Mouse (Mus musculus) right cerebral cortex, postnatal 14 days (tissue): ENCODE measurements around the gene Opalin.

Experiments
- DNase-seq: peaks from one replicate; pipeline ENCODE4 v3.0.0; 2022

Opalin gene

DNA sequence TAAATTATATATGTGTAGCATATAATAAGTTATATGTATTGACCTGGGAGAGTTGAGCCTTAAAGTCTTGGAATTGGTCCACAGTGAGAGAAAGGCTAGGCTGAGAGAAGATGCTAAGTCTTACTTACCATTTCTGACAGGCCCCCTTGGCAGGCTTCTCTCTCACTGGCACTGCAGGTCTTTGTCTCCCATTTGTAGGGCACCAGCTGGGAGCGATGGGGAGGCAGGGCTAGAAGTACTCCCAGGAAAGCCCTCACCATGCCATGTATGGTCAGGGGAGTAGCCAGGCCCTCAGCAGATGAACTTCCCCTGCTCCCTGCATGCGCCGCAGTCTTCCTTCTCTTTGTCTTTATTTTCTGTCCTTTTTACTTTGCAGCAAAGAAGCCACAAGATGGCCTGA is at the start of gene Opalin:
Opalin (minus strand) TSS at position 208 of the 400 bp plus-strand sequence.
- no peak for DNase-seq

DNA sequence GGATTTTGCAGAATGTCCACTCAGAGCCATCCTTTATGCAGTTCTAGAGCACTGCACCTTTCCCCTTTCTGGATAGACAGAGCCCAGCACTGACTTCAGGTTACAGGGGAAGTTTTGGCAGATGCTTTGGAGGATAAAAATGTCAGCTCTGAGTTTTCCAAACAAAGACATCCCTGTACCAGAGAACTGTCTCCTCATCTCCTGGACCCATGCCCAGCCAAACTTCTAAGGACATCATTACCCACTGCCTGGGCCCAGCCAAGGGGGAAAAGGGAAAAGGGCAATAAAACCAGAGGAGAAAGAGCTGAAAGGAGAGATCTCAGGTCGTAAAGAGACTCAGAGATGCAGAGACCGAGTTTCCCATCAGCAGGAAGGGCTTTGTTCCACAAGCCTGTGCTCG is 46.1 kb upstream of the Opalin start:
- DNase-seq: no peak

DNA sequence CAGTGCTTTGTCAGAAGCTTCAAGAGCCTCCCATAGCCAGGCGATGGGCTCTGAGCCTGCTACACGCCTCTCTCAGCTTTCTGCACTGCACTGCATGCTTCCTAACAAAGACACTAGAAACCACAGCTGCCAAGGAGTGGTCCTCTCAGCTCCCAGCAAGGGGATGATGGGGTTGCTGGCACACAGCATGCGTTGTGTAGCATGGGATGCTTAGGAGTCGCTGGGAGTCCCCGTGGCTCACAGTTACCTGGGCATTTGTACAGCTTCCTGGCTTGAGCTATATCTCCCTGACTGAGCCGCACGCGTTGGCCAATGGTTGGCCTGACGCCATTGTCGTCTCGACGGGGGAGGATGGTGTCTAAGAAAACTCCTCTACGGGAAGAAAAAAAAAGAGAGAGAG is 43.0 kb upstream of the Opalin start:
- DNase-seq: peak; percentile 77

DNA sequence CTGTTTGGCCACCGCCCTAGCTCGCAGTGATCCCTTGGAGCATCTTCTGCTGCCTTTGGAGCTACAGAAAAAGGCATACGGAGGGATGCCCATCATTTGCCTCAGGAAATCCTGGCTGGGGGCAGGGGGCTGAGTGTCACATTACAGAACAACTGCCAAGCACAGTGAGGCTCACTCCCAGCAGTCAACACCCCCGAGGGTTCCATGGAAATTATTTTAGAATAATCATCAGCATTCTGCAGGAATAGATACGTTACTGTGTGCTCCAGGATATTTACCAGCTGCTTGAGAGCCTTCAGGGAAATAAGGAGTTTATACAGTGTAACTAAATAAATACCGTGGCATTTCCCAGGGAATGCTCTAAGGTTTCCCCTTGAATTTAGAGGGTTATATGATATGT is 41.4 kb upstream of the Opalin start:
- no peak for DNase-seq

DNA sequence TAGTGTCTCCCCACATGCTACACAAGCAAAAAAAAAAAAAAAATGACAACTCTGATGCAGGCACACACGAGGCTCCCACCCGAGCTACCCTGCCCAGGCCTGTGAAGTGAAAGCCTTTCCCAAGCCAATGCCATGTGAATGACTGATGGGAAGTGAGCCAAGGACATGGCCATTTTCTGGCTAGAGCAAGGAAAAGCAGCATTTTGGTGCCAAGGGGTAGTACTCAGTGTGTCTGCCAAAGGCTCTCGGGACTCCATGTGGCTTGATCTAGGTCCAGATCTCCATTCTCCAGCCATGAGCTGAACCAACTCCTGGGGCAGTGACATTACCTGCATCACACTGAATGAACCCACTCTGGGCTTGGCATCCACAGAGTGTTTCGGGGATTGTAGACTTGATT is 40.4 kb upstream of the Opalin start:
- DNase-seq: no peak

DNA sequence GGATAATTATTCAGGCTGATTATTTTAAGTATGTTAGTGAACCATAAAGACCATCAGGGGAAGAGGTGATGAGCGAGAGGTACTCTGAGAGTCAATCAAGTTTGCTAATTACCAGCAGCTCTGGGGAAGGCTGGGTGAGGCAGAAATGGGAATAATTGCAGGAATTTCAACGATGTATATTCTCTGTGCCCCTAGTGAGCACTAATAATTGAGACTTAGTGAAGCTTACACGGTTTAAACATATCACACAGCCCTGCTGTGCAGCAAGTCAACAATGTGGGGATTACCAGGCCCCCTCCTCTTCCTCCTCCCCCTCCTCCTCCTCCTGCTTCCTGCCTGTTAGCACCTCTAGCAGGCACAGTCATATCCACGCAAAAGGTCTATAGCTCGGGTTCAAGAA is 37.7 kb upstream of the Opalin start:
- DNase-seq: no peak

DNA sequence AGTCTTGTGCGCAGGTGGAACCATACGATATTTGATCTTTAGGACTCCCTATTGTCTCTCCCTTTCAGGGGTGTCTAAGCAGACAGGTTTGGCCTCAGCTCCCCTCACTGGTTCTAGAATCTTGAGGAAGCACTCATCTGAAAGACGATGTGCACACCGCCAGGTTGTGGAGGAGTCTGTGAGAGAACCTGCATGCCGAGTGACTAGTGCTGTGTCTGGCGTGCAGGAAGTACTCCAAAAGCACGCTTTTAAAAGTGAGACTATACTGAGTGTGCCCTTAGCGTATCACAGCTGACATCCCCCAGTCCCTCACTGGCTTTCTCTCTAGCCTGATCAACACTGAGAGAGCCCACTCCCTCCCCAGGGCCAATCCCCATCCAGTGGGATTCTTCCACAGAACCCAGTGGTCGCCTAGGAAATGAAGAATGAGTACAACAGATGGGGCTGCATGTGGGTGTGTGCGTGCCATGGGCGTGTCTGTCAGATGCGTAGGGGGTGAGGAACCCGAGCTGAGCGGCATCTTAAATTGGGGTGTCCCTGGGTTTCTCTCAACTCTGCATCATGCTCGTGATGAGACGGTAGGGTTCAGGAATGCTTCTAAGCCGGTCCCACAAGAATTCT is 37.1 kb upstream of the Opalin start:
- DNase-seq: peak; percentile 41

DNA sequence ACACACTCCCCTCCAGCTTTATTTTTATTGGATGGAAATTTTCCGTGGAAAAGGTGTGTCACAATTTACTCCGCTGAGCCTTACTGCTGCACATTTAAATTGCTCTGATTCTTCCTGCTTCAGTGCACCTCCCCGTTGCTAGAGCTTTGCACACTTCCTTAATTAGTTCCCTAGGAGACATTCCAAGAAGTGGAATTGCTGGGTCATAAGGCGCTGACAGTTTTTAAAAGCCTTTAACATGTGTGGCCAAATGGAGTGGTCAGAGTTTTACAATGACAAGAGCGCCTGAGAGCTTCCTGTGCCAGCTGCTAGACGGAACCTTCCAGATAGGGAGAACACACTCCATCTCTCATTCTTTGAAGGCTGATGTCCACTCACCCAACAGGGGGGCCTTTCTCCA is 35.7 kb upstream of the Opalin start:
- DNase-seq: no peak

DNA sequence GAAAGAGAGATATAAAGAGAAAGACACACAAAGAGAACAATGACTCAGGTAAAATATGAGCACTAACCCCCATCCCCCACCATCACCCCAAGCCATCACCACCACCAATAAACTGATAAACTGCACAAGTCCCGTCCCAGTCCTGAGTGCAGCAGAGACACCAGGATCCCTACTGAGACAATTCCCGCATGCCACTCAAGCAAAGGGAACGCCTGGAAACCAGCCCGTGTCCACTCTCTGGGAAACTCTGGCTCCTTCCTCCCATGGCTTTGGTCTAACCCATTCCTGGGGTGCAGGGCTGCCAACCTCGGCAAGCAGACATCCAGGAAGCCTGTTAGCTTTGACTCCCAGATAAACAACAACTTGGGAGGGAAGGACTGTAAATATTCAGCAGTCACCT is 33.1 kb upstream of the Opalin start:
- DNase-seq: no peak

DNA sequence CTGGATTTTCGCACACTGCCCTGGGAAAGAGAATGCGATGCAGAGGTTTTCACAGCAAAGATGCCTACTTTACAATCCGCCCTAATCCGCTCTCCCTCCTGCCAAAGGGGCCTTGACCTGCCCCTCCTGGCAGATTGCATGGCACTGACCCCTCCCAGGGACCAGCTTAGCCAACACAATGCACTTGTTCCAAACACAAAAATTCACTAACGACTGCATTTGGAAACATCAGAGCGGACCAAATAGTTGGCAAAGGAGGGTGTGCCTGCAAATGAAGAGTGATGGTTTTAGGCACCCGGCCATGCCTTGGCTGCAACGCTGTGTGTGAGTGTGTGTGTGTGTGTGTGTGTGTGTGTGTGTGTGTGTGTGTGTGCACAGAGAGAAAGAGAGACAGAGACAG is 32.6 kb upstream of the Opalin start:
- no peak for DNase-seq

DNA sequence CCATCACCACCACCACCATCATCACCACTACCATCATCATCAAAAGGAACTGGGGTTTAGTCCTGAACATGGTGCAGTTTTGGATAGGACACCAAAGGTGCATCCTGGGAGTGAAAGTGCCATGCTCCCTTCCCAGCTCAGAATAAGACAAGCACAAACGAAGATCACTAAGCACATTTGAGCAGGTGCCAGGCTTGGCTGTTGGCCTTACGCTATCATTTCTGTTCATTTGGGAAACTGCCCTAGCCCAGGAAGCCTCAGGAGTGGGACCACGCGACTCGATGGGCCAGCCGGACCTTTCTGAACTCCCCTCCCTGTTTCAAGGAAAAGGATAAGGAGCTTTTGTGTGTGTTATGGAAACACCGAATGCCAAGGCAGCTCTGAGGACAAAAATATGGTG is 31.8 kb upstream of the Opalin start:
- no peak for DNase-seq

DNA sequence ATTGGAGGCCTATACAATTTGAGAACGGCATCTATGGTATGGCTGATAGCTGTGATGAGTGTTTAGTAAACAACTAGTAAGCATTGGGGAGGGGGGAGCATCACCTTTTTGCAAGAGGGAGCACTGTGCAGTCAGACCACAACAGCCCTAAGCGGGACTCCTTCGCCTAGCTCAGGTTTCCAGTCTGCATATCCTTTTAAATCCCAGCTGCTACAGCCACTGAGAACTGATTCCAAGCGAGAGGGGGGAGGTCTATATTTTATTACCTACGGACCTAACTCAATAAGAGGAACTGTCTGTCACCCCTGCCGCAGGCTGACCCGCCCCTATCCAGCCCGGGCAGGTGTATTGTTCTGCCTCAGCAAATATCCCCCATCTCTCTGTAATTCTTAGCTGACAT is 30.6 kb upstream of the Opalin start:
- DNase-seq: no peak

DNA sequence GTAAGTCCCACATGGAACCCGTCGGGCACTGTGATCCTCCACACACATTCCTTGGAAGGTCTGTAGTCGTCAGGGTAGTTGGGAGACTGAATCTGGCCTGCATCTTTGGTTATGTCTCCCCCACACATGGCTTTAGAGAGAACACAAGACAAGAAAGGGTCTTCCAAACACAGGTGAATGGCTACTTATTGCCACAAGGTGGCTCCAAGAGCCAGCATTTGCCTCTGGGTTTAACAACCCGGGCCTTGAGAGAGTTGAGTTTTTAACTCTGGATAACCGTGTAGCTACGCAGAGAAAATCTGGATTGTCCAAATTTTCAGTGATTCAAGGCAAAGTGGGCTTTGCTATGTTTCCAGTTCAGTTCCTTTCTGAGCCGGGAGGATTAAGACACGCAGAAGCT is 28.0 kb upstream of the Opalin start:
- DNase-seq: no peak

DNA sequence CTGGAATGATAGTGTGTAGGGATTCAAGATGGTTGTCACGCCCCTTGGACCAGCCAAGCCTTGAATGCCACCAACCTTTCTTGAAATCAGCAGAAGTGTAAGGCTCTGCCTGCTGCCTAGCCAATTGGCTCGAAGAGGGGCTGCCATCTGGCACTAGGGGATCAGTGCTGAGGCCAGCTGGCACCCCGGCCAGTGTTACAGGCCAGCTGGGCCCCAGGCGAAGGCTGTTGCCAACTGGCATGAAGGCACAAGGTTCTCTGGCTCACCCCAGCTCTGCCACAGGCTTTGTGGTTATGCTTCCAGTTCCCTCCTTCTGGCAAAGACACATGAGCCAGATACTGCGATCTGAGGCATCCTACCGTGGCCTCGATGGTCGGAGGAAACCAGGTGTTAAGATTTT is 24.5 kb upstream of the Opalin start:
- peak; percentile 58 for DNase-seq

DNA sequence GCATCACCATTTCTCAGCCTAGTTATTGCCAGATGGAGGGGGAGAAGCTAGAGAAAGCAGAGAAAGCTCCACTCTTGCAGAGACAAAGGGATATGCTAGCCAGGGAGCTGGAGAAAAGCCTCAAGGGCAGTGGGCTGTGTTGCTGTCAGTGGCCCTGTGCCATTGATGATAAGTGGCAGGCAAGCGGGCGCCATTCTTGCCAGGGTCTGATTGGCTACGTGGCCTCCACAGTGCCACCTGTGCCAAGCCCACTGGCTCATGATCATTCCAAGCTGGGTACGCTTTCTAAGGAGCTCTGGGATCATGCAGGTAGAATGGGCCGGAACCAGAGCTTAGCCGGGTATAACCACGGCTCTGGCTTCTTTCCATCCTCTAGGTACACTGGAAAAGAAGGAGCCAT is 23.9 kb upstream of the Opalin start:
- no peak for DNase-seq

DNA sequence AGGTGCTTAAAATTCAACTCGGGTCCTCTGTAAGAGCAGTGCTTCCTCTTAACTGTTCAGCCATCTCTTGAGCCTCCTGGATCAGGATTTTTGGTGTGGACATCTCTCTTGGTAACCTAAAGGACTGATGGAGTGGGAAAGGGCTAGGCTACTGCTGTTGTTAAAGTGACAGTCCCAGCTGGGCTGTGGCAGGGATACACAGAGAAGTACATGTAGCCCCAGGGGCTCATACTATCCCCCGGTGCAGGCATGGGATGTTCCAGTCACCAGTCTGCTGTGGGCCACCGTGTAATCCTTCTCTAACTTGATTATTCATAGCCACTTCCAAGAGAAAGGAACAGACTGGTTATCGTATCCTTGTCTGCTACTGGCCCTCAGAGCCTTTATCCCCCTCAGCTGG is 20.1 kb upstream of the Opalin start:
- DNase-seq: no peak

DNA sequence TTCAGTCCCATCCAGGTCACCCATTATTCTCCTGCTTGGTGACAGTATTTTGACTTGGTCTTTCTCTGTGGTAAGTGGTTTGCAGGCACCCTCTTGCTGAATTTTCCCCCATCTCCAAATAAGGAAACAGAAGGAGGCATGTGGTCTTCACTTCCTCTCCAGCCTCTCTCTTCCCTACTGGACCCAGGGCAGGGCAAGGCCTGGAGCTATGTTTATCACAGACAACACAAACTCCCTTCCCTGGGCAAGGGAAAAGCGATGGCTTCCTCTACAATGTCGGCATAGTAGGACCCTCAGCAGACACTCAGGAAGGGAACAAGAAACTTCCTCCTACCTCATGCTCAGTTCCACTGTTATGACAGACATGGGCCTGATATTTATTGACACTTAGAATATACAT is 15.0 kb upstream of the Opalin start:
- DNase-seq: no peak

DNA sequence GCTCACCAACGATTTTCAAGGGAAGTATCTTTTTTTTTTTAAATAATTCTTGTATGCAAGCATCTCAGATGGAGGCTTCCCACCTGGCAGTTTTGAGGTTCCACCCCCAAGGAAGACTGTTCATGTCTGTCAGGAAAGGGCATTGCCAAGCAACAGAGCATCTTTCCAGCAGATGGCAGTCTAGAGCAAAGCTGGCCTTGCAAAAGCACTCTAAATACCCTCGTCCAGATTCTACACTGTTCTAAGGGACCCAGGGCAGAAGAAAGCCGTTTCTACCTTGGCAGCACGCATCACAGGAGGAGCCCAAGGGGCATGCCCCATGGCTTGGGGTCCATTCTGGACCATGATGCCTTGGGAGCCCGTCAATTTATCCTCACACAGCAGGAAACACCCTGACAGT is 12.9 kb upstream of the Opalin start:
- peak; percentile 77 for DNase-seq

DNA sequence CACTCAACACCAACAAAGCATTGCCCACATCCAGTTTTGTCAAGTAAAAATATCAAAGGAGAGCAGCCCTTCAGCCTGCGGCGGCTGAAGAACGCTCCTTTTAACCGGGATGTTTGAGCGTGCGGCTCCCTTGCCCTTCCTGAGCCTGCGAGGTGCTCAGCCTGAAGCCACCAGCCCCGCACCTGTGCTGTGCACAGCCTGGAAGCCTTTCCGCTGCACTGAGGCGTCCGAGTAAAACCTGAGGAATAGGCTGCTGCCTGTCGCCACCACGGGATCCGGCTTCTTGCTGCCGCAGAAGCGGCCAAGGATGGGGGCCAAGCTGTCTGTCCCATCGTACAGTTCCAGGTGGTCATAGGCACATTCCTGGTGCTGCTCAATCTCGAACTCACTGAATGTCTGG is 11.6 kb upstream of the Opalin start:
- no peak for DNase-seq

DNA sequence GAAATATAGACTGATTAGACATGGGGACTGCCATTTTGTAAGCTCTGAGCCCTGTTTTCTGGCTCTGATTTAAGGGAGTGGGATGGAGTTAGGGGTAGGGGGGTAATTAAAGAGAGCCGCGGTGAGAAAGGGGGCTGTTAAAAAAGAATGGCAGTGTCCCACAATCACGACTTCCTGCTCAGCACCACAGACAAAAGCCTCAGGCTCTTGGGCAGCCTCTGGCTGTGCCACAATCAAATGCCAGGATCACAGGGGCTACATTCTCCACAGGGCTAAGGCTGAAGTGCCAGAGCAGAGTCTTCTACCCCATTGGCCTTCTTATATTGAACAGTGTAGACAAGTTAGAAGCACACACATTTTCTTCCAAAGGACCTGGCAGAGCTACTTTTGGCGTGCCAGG is 11.0 kb upstream of the Opalin start:
- DNase-seq: no peak

DNA sequence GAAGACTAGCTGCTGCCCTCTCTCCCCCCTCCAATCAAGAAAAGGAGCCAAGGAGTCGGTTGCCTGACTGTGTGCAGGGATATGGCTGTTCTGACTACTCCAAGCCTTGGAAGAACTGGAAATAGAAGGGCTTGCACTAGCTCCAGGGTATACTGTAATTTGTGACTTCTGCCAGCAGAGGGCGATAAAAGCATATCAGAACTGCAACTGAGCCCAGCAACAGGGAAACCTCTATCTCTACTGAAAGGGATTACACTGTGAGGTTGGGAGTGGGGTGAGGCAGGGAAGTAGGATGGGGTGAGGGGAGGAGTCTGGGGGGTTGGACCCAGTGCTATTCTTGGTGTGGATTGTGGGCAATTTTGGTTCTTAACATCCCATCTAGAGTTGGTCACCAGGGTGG is 9.8 kb upstream of the Opalin start:
- DNase-seq: peak; percentile 72

DNA sequence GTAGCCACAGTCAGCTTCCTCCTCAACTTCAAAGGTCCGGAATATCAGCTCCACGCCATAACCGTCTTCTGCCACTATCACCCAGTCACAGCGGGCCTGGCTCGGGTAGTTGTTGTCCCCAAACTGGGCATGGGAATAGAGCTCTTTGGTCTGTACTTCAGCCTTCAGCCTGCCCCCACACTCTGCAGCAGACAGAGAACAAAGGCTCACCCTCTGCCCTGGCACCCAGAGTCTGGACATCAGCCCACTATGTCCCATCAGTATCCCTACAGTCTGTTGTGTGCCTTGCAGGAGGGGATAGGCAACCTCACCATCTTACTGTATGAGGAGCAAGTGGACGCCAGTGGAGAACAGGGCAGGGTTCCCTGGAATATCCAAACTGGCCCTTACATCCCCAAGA is 9.4 kb upstream of the Opalin start:
- no peak for DNase-seq

DNA sequence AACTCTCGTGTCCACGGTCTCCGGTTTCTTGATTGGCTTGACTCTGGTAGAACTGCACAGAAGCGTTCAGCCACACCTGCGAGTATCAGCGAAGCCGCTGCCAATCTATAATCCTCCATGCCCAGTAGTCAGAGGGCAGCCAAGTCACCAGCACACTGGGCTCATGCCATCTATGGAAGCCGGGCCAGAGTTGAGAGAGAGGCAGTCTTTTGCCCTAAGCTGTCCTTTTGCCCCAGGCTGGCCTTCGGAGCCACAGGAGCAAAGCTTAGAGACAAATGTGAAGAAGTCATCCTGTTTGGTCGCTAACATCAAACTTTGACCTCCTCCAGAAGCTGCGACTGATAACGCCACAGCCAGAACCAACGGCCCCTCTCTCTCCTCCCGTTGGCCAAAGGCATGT is 6.7 kb upstream of the Opalin start:
- DNase-seq: no peak

DNA sequence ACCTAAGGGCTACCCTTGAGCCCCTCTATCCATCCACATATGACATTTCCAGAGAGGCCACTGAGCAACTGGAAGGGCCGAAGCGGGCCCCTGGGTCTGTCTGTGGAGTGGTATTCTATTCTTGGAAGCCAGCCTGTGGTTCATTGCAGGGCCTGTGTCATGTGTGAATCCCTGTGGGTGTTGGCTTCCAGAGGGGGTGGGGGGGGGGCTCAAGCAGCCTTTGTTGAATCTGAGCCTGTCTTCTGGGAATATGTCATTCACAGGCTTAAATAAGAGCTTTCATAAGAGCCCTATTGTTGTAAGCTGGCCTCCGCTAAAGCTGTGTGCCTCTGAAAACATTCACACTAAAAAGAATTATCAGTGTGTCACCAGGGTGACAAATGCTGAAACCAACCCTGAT is 4.7 kb upstream of the Opalin start:
- DNase-seq: no peak

DNA sequence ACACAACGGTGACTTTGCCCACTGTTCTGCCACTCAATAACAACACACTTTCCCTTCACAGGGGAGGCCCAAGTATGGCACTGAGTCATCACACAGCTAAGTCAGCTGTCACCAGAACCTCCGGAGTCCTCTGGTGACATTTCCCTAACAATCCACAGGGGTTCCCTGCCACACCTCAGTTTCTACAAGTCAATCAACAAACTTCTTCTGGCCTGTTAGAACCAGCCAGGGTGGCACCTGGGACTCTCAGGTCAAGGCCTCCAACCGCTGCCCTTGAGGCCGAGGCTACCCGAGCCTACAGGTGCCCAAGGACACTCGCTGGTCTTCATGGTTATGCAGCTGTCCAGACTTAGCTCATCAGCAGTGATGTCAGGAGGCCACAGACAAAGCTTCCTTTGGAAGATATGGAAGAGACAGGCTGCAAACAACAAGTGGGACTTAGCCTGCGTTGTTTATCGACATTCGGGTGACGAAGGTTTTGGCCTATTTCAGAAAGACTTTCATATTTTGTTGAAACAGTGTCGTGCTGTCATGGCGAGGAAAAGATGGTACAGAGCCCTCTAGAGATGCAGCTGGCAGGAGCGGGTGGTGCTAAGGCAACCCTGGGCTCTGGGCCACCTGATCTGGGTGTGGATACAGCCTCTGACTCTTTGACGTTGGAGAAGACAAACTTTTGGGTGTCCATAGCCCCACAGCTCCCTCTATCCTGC is 3.0 kb downstream of the Opalin start:
- DNase-seq: no peak
